Mouse (Mus musculus): ENCODE data around the gene Rpl3. TPM values are rescaled to one million over a fixed set of nuclear protein-coding genes. Genes with fewer than 3 reads are reported as not detected.

The Rpl3 gene
- polyA plus RNA-seq, 1 experiment from 2014 or later: 1,289 TPM

GRCm38 (mm10) chr15:80065414-80065813 is 26.3 kb downstream of the Rpl3 start:
- no peak overlapping the region for H3K4me2 ChIP-seq (ENCODE audit: low read depth, low read length)
- H3K27me3 ChIP-seq (ENCODE audit: control insufficient read depth, insufficient read depth, low read length): no peaks in the 10 kb centered on the region
- ATAC-seq (replicated peaks; ENCODE audit: insufficient number of reproducible peaks, low FRiP score, low TSS enrichment, low read depth) (no peak), DNase-seq (ENCODE audit: low spot score) (peak; percentile 49)
- H3K4me1 ChIP-seq (ENCODE audit: control insufficient read depth, insufficient read depth, low read length): no peaks in the 10 kb centered on the region
- H3K9me3 ChIP-seq (replicated peaks; ENCODE audit: control insufficient read depth, low read length): no peaks in the 10 kb centered on the region
- no peaks in the 10 kb centered on the region for H3K36me3 ChIP-seq (replicated peaks; ENCODE audit: control insufficient read depth, insufficient read depth, low read depth, low read length)
- no peak overlapping the region for H3K4me3 ChIP-seq (ENCODE audit: low read depth, low read length)
- WGBS: 13% methylated on average over 13 of the region's 13 CpGs
- no peak overlapping the region for H3K9ac ChIP-seq (replicated peaks; ENCODE audit: low read length)
- H3K27ac ChIP-seq (replicated peaks; ENCODE audit: low read depth, low read length): no peak overlapping the region

DNA sequence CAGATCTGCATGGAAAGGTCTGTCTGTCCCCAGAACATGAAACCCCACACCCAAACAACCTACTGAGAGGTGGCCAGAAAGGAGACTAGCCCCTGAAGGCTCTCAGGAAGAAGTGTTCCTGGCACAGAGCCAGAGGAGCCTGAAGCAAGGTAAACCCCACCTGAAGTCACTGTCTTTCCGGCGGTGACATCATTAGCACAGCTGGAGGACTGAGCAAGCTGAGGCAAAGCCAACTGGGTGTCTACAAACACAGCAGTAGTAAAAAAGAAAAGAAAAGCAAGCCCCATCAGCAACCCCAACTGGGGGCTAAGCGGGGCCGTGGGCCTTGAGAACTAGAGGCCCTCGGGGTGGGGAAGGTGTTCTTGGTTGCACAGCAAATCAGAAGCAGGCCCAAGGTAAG is 26.7 kb downstream of the Rpl3 start:
- Histone ChIP-seq H3K4me1 (ENCODE audit: control insufficient read depth, insufficient read depth, low read length) (no peaks in the 10 kb centered on the region), H3K9me3 (replicated peaks; ENCODE audit: control insufficient read depth, low read length) (no peaks in the 10 kb centered on the region), H3K4me2 (ENCODE audit: low read depth, low read length) (no peak overlapping the region), H3K4me3 (ENCODE audit: low read depth, low read length) (no peak overlapping the region), H3K36me3 (replicated peaks; ENCODE audit: control insufficient read depth, insufficient read depth, low read depth, low read length) (no peaks in the 10 kb centered on the region), H3K27me3 (ENCODE audit: control insufficient read depth, insufficient read depth, low read length) (no peaks in the 10 kb centered on the region), H3K27ac (replicated peaks; ENCODE audit: low read depth, low read length) (no peak overlapping the region), H3K9ac (replicated peaks; ENCODE audit: low read length) (no peak overlapping the region)
- DNase-seq (ENCODE audit: low spot score) (no peak), ATAC-seq (replicated peaks; ENCODE audit: insufficient number of reproducible peaks, low FRiP score, low TSS enrichment, low read depth) (no peak)
- WGBS: 65% methylated on average over 5 of the region's 5 CpGs

GRCm38 (mm10) chr15:80062821-80063220 is 28.8 kb downstream of the Rpl3 start:
- Histone ChIP-seq H3K36me3 (replicated peaks; ENCODE audit: control insufficient read depth, insufficient read depth, low read depth, low read length) (no peaks in the 10 kb centered on the region), H3K9ac (replicated peaks; ENCODE audit: low read length) (no peak overlapping the region), H3K4me1 (ENCODE audit: control insufficient read depth, insufficient read depth, low read length) (no peaks in the 10 kb centered on the region), H3K4me2 (ENCODE audit: low read depth, low read length) (no peak overlapping the region), H3K4me3 (ENCODE audit: low read depth, low read length) (no peak overlapping the region), H3K27ac (replicated peaks; ENCODE audit: low read depth, low read length) (no peak overlapping the region), H3K9me3 (replicated peaks; ENCODE audit: control insufficient read depth, low read length) (no peaks in the 10 kb centered on the region), H3K27me3 (ENCODE audit: control insufficient read depth, insufficient read depth, low read length) (no peaks in the 10 kb centered on the region)
- ATAC-seq (replicated peaks; ENCODE audit: insufficient number of reproducible peaks, low FRiP score, low TSS enrichment, low read depth) (no peak), DNase-seq (ENCODE audit: low spot score) (no peak)
- WGBS: 36% methylated on average over 5 of the region's 5 CpGs

- Histone ChIP-seq H3K36me3 (replicated peaks; ENCODE audit: control insufficient read depth, insufficient read depth, low read depth, low read length) (no peaks in the 10 kb centered on the region), H3K4me3 (ENCODE audit: low read depth, low read length) (no peak overlapping the region), H3K27ac (replicated peaks; ENCODE audit: low read depth, low read length) (no peak overlapping the region), H3K9ac (replicated peaks; ENCODE audit: low read length) (no peak overlapping the region), H3K4me1 (ENCODE audit: control insufficient read depth, insufficient read depth, low read length) (no peaks in the 10 kb centered on the region), H3K9me3 (replicated peaks; ENCODE audit: control insufficient read depth, low read length) (no peaks in the 10 kb centered on the region), H3K4me2 (ENCODE audit: low read depth, low read length) (no peak overlapping the region), H3K27me3 (ENCODE audit: control insufficient read depth, insufficient read depth, low read length) (no peaks in the 10 kb centered on the region)
- WGBS: 57% methylated on average over 8 of the region's 9 CpGs
- ATAC-seq (replicated peaks; ENCODE audit: insufficient number of reproducible peaks, low FRiP score, low TSS enrichment, low read depth) (no peak), DNase-seq (ENCODE audit: low spot score) (no peak)
Measured at GRCm38 (mm10) chr15:80062339-80062738, 29.3 kb downstream of the Rpl3 start.

DNA sequence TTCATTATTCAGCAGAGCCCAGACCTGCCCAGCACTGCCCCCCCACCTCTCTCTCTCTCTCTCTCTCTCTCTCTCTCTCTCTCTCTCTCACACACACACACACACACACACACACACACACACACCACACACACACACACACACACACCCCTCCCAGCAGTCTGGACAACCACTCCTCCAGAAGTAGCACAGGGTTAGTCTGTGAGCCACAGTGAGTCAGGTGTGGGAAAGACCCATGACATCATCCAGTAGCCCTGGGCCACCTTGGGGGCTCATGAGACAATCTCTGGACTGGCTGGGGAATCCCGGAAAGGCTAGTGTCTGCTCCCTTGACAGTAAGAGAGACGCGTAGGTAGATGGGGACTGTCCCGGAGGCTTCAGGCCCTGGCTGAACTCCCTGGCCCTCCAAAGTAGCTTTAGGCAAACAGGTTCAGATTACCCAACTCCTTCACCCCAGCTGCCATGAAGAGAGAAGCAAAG is 30.6 kb downstream of the Rpl3 start:
- H3K27me3 ChIP-seq (ENCODE audit: control insufficient read depth, insufficient read depth, low read length): no peaks in the 10 kb centered on the region
- no peaks in the 10 kb centered on the region for H3K4me1 ChIP-seq (ENCODE audit: control insufficient read depth, insufficient read depth, low read length)
- no peak overlapping the region for H3K27ac ChIP-seq (replicated peaks; ENCODE audit: low read depth, low read length)
- no peak overlapping the region for H3K9ac ChIP-seq (replicated peaks; ENCODE audit: low read length)
- DNase-seq (ENCODE audit: low spot score) (no peak), ATAC-seq (replicated peaks; ENCODE audit: insufficient number of reproducible peaks, low FRiP score, low TSS enrichment, low read depth) (no peak)
- no peak overlapping the region for H3K4me3 ChIP-seq (ENCODE audit: low read depth, low read length)
- WGBS: 88% methylated on average over 4 of the region's 4 CpGs
- no peak overlapping the region for H3K4me2 ChIP-seq (ENCODE audit: low read depth, low read length)
- H3K9me3 ChIP-seq (replicated peaks; ENCODE audit: control insufficient read depth, low read length): no peaks in the 10 kb centered on the region
- H3K36me3 ChIP-seq (replicated peaks; ENCODE audit: control insufficient read depth, insufficient read depth, low read depth, low read length): no peaks in the 10 kb centered on the region

DNA sequence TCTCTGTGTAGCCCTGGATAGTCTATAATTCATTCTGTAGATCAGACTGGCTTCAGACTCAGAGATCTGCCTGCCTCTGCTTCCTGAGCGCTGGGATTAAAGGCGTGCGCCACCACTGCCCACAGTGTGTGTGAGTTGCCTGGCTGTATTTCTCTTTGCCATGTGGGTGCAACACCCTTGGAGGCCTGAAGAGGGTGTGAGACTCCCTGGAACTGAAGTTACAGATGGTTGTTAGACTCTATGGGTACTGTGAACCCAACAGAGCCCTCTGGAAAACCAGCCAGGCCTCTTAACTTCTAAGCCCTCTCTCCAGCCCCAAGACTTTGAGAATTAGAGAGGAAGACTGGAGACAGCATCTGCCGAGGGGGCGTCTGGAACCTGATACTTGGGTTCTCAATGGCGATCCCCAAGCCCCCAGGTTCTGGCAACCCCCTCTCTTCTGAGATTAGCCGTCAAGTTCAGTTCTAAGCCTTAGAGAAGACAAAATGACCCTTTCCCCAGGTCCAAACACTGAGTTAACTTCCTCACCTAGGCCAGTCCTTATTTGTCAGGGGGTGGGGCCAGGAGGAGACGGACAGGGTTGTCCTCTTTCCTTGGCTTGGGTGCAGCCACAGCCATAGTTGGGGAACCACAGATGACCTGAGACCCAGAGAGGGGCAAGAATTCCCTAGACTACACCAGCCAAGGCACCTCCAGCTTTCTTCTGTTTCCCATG is 31.2 kb downstream of the Rpl3 start:
- Histone ChIP-seq H3K9me3 (replicated peaks; ENCODE audit: control insufficient read depth, low read length) (no peaks in the 10 kb centered on the region), H3K4me2 (ENCODE audit: low read depth, low read length) (no peak overlapping the region), H3K27me3 (ENCODE audit: control insufficient read depth, insufficient read depth, low read length) (no peaks in the 10 kb centered on the region), H3K36me3 (replicated peaks; ENCODE audit: control insufficient read depth, insufficient read depth, low read depth, low read length) (no peaks in the 10 kb centered on the region), H3K9ac (replicated peaks; ENCODE audit: low read length) (no peak overlapping the region), H3K4me3 (ENCODE audit: low read depth, low read length) (no peak overlapping the region), H3K4me1 (ENCODE audit: control insufficient read depth, insufficient read depth, low read length) (no peaks in the 10 kb centered on the region), H3K27ac (replicated peaks; ENCODE audit: low read depth, low read length) (no peak overlapping the region)
- 87% methylated on average over 8 of the region's 8 CpGs for WGBS
- DNase-seq (ENCODE audit: low spot score): no peak
- no peak for ATAC-seq (replicated peaks; ENCODE audit: insufficient number of reproducible peaks, low FRiP score, low TSS enrichment, low read depth)

DNA sequence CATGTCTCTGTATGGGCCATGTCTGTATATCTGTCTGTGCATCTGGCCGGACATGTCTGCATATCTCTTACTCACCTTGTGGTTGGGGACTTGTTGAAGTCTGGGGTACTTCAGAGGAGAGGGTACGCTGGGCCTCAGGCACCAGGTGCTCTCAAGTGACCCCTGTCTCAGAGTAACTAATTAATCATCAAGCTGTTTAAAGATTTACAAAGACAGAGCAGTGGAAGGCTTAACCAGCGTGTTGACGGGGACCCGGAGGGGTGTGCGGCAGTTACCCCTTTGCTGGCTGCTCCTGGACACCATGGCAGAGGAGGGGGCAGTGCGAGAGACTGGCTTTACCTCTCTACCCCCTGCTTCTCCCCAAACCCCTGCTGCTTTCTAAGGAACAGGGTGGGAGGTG is 32.1 kb downstream of the Rpl3 start:
- H3K9ac ChIP-seq (replicated peaks; ENCODE audit: low read length): no peak overlapping the region
- DNase-seq (ENCODE audit: low spot score): no peak
- H3K27me3 ChIP-seq (ENCODE audit: control insufficient read depth, insufficient read depth, low read length): no peaks in the 10 kb centered on the region
- H3K9me3 ChIP-seq (replicated peaks; ENCODE audit: control insufficient read depth, low read length): no peaks in the 10 kb centered on the region
- no peak overlapping the region for H3K27ac ChIP-seq (replicated peaks; ENCODE audit: low read depth, low read length)
- H3K36me3 ChIP-seq (replicated peaks; ENCODE audit: control insufficient read depth, insufficient read depth, low read depth, low read length): no peaks in the 10 kb centered on the region
- H3K4me1 ChIP-seq (ENCODE audit: control insufficient read depth, insufficient read depth, low read length): no peaks in the 10 kb centered on the region
- WGBS: 75% methylated on average over 7 of the region's 7 CpGs
- H3K4me3 ChIP-seq (ENCODE audit: low read depth, low read length): no peak overlapping the region
- no peak for ATAC-seq (replicated peaks; ENCODE audit: insufficient number of reproducible peaks, low FRiP score, low TSS enrichment, low read depth)
- no peak overlapping the region for H3K4me2 ChIP-seq (ENCODE audit: low read depth, low read length)

- no peak overlapping the region for H3K9ac ChIP-seq (replicated peaks; ENCODE audit: low read length)
- H3K4me1 ChIP-seq (ENCODE audit: control insufficient read depth, insufficient read depth, low read length): no peaks in the 10 kb centered on the region
- no peaks in the 10 kb centered on the region for H3K9me3 ChIP-seq (replicated peaks; ENCODE audit: control insufficient read depth, low read length)
- no peak for DNase-seq (ENCODE audit: low spot score)
- no peak overlapping the region for H3K27ac ChIP-seq (replicated peaks; ENCODE audit: low read depth, low read length)
- no peaks in the 10 kb centered on the region for H3K36me3 ChIP-seq (replicated peaks; ENCODE audit: control insufficient read depth, insufficient read depth, low read depth, low read length)
- no peak for ATAC-seq (replicated peaks; ENCODE audit: insufficient number of reproducible peaks, low FRiP score, low TSS enrichment, low read depth)
- WGBS: 86% methylated on average over 7 of the region's 7 CpGs
- no peaks in the 10 kb centered on the region for H3K27me3 ChIP-seq (ENCODE audit: control insufficient read depth, insufficient read depth, low read length)
- no peak overlapping the region for H3K4me2 ChIP-seq (ENCODE audit: low read depth, low read length)
- no peak overlapping the region for H3K4me3 ChIP-seq (ENCODE audit: low read depth, low read length)
Measured at GRCm38 (mm10) chr15:80058151-80058550, 33.5 kb downstream of the Rpl3 start.
